Mouse (Mus musculus): ENCODE data around the gene Tomm20.
A peak's percentile ranks its signal among the peaks of the same experiment; 100 is the strongest.
"Not testable (repeated sequence)": the region's sequence is repeated elsewhere in the genome, so short reads cannot be mapped to it uniquely, and the experiment has no call there.

Gene Tomm20

GRCm38 (mm10) chr8:126918356-126918755 lies 27.3 kb downstream of the Tomm20 start:
- no peak for DNase-seq (ENCODE audit: low spot score)

GRCm38 (mm10) chr8:126917179-126917905 lies 28.3 kb downstream of the Tomm20 start:
- DNase-seq (ENCODE audit: low spot score): no peak

- DNase-seq (ENCODE audit: low spot score): no peak
These were observed 29.0 kb downstream of the Tomm20 start for GRCm38 (mm10) chr8:126916611-126917010.

- DNase-seq (ENCODE audit: low spot score): no peak
These were observed 30.9 kb downstream of the Tomm20 start for GRCm38 (mm10) chr8:126914609-126915375.

- not testable (repeated sequence) for DNase-seq (ENCODE audit: low spot score)
These were observed 31.5 kb downstream of the Tomm20 start for GRCm38 (mm10) chr8:126914107-126914490.

- DNase-seq (ENCODE audit: low spot score): no peak
These were observed 32.2 kb downstream of the Tomm20 start for GRCm38 (mm10) chr8:126913241-126914106.

- no peak for DNase-seq (ENCODE audit: low spot score)
These were observed 36.3 kb downstream of the Tomm20 start for GRCm38 (mm10) chr8:126909371-126909802.

- no peak for DNase-seq (ENCODE audit: low spot score)
These were observed 36.8 kb downstream of the Tomm20 start for GRCm38 (mm10) chr8:126908805-126909204.

GRCm38 (mm10) chr8:126907968-126908367 lies 37.7 kb downstream of the Tomm20 start:
- no peak for DNase-seq (ENCODE audit: low spot score)

GRCm38 (mm10) chr8:126907374-126907773 lies 38.3 kb downstream of the Tomm20 start:
- DNase-seq (ENCODE audit: low spot score): no peak

GRCm38 (mm10) chr8:126905387-126905786 lies 40.3 kb downstream of the Tomm20 start:
- no peak for DNase-seq (ENCODE audit: low spot score)

GRCm38 (mm10) chr8:126903927-126904326 lies 41.7 kb downstream of the Tomm20 start:
- no peak for DNase-seq (ENCODE audit: low spot score)

- no peak for DNase-seq (ENCODE audit: low spot score)
These were observed 42.3 kb downstream of the Tomm20 start for GRCm38 (mm10) chr8:126903224-126903895.

GRCm38 (mm10) chr8:126901612-126902011 lies 44.0 kb downstream of the Tomm20 start:
- DNase-seq (ENCODE audit: low spot score): no peak

GRCm38 (mm10) chr8:126901049-126901448 lies 44.6 kb downstream of the Tomm20 start:
- no peak for DNase-seq (ENCODE audit: low spot score)

GRCm38 (mm10) chr8:126895133-126895532 lies 50.5 kb downstream of the Tomm20 start:
- no peak for DNase-seq (ENCODE audit: low spot score)

- DNase-seq (ENCODE audit: low spot score): no peak
These were observed 58.0 kb downstream of the Tomm20 start for GRCm38 (mm10) chr8:126887639-126888006.

GRCm38 (mm10) chr8:126886741-126887638 lies 58.7 kb downstream of the Tomm20 start:
- DNase-seq (ENCODE audit: low spot score): peak; percentile 48

GRCm38 (mm10) chr8:126885554-126886485 lies 59.8 kb downstream of the Tomm20 start:
- DNase-seq (ENCODE audit: low spot score): no peak
